Mouse (Mus musculus) E14TG2a.4 (cell line): Measurements from ENCODE around the gene Msh4.

Experiments
- CTCF ChIP-seq: conservative IDR thresholded peaks from 2 replicates; pipeline ENCODE4 v1.5.1; 2014; ENCODE audit warnings: low read length
- NANOG ChIP-seq: IDR thresholded peaks from 2 replicates; pipeline ENCODE4 v1.6.1; 2014; ENCODE audit warnings: borderline replicate concordance, low read length, mixed read lengths

DNA sequence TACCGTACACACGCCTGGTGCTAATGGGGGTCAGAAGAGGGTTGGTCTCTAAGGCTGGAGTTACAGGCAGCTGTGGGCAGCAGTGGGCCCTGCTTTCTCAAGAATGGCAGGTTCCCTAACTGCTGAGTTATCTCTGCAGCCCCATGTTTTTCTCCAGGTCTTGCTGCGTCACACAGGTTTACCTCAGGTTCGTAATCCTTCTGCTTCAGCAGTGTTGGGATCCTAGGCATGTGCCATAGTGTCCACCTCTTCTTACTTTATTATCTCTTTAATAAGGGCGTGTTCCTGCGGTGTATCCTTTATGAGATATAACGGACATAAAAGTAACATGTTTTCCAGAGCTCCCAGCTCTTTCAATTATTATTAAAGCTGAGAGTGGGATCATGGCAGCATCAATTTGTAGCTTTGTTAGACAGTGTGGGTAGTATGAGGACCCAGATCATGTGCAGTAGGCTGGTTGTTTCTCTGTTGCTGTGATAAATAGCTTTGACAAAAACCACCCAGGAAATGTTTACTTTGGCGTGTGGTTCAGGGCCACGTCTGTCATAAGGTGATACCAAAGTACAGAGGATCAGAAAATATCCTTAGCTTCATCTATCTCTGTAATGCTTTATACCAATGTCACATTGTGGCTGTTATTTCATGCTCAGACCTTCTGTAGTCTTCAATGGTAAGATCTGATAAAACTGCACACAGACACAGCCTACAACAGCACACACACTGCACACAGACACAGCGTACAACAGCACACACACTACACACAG, 15.4 kb upstream of the Msh4 start:
- no peak for TF ChIP-seq CTCF
- no peak for TF ChIP-seq NANOG
